Mouse (Mus musculus): Measurements from ENCODE around the gene Gng12. TPM values are rescaled to one million over a fixed set of nuclear protein-coding genes. Genes with fewer than 3 reads are reported as not detected.
A peak's percentile ranks its signal among the peaks of the same experiment; 100 is the strongest.

Gng12 gene
- polyA plus RNA-seq, 1 experiment from 2014 or later = 27.8 TPM

DNA sequence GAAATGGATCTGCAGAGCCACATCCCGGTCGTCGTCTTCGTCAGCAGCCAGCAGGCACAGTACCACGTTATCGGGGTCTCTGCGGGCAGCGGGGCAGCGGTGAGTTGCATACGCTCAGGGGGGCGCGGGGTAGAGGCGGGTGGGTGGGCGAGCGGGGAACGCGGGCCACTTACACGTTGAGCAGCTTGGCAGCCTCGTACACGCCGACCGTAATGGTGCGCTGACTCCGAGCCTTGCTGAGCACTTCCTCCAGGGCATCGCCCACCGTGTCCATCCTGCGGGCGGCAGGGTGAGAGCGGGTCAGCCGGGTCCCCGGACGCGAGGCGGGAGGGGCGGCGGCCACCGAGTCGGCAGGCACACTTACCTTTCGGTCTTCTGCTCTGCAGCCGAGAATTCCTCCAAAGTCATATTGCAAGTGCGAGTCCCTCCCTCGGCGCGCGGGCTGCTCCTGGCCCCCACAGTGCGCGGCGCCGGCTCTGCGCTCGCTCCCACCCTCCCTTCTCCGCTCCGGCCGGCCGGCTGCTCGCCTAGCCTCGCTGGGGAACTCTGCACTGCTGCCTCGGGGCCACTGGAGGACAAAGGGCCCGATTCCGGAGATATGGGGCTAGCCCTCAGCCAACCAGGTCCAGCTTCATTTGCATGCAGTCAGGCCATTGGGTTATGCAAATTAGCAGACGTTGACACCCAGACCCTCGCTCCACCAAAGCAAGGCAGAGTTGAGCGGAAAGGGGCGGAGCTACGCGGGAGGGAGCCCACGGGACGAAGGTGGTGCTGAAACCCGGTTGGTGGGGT, 140.8 kb downstream of the Gng12 start, which contains the start of gene Gadd45a:
Gene Gadd45a (minus strand): TSS at position 621 of the 792 bp plus-strand sequence.
- Histone ChIP-seq H3K4me3 (ENCODE audit: low read depth, low read length) (peak within 1 kb of the TSS; percentile 76), H3K4me2 (ENCODE audit: low read length) (peak within 1 kb of the TSS; percentile 78)
- 0% methylated on average over 66 of the region's 69 CpGs for WGBS

DNA sequence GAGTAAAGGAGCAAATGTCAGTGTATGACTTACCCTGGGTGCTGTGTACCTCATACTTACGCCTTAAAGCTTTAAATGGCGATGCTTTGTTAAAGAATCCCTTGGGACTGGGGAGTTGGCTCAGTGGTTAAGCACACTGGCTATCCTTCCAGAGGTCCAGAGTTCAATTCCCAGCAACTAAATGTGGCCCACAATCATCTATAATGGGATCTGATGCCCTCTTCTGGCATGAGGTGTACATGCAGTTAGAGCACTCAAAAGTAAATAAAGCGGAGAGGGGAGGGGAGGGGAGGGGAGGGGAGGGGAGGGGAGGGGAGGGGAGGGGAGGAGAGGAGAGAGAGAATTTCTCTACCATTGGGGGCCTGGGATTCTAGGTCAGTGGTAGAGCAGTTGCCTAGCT, 142.8 kb downstream of the Gng12 start:
- DNase-seq (ENCODE audit: low spot score) (no peak), ATAC-seq (no peak)
- H3K9ac ChIP-seq (ENCODE audit: low read length) = no peak overlapping the region
- H3K36me3 ChIP-seq (ENCODE audit: control insufficient read depth, insufficient read depth, low read length) = no peaks in the 10 kb centered on the region
- H3K4me3 ChIP-seq (ENCODE audit: low read depth, low read length) = no peak overlapping the region
- WGBS = 95% methylated on average over 2 of the region's 3 CpGs
- H3K4me1 ChIP-seq (ENCODE audit: control insufficient read depth, insufficient read depth, low read length) = peaks cover 9% of the 10 kb centered on the region; the same call in 1 of the 2 replicates
- no peak overlapping the region for H3K4me2 ChIP-seq (ENCODE audit: low read length)
- H3K27me3 ChIP-seq (replicated peaks; ENCODE audit: control insufficient read depth, insufficient read depth, low read length) = no peaks in the 10 kb centered on the region
- H3K27ac ChIP-seq (ENCODE audit: low read depth, low read length) = no peak overlapping the region
- H3K9me3 ChIP-seq (replicated peaks; ENCODE audit: control insufficient read depth, low read length) = no peaks in the 10 kb centered on the region

More for the DNA sequence above, 140.8 kb downstream of the Gng12 start, which contains the start of gene Gadd45a:
- ATAC-seq (peak; percentile 97), DNase-seq (ENCODE audit: low spot score) (peak; percentile 97)
- H3K9me3 ChIP-seq (replicated peaks; ENCODE audit: control insufficient read depth, low read length) = no peaks in the 10 kb centered on the region
- no peaks in the 10 kb centered on the region for H3K36me3 ChIP-seq (ENCODE audit: control insufficient read depth, insufficient read depth, low read length)
- H3K27me3 ChIP-seq (replicated peaks; ENCODE audit: control insufficient read depth, insufficient read depth, low read length) = no peaks in the 10 kb centered on the region
- H3K27ac ChIP-seq (ENCODE audit: low read depth, low read length) = peak within 1 kb of the TSS; percentile 83
- H3K4me1 ChIP-seq (ENCODE audit: control insufficient read depth, insufficient read depth, low read length) = peaks cover 9% of the 10 kb centered on the region; the same call in 1 of the 2 replicates
- H3K9ac ChIP-seq (ENCODE audit: low read length) = peak within 1 kb of the TSS; percentile 82

DNA sequence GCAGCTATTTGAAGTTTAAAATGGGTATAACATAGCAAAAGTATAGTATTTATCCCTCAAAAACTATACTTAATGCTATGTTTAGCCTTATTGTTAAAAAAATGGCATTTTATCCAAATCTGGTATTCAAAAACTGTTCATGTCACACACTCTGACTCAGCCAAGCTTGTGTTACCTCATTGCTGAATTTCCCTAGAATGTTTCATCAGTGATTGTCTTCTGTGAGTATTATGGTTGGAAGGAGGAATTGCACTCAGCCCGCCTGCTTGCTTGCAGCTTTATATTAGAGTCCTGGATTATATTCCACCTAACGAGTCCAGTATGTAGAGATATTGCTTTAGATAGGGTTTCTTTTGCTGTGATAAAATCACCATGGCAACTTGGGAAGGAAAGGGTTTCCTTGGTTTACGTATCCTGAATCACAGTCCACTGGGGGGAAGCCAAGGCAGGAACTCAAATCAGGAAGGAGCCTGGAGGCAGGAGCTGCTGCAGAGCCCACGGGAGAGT, 144.8 kb downstream of the Gng12 start:
- Histone ChIP-seq H3K4me1 (ENCODE audit: control insufficient read depth, insufficient read depth, low read length) (0 out of 2 replicates have a peak, but pooled peaks cover under 1% of the 10 kb centered on the region), H3K9me3 (replicated peaks; ENCODE audit: control insufficient read depth, low read length) (no peaks in the 10 kb centered on the region), H3K36me3 (ENCODE audit: control insufficient read depth, insufficient read depth, low read length) (no peaks in the 10 kb centered on the region), H3K9ac (ENCODE audit: low read length) (no peak overlapping the region), H3K4me2 (ENCODE audit: low read length) (no peak overlapping the region), H3K27ac (ENCODE audit: low read depth, low read length) (no peak overlapping the region), H3K27me3 (replicated peaks; ENCODE audit: control insufficient read depth, insufficient read depth, low read length) (no peaks in the 10 kb centered on the region), H3K4me3 (ENCODE audit: low read depth, low read length) (no peak overlapping the region)
- DNase-seq (ENCODE audit: low spot score) (no peak), ATAC-seq (no peak)
- whole genome bisulfite sequencing = 52% methylated on average over 4 of the region's 4 CpGs

DNA sequence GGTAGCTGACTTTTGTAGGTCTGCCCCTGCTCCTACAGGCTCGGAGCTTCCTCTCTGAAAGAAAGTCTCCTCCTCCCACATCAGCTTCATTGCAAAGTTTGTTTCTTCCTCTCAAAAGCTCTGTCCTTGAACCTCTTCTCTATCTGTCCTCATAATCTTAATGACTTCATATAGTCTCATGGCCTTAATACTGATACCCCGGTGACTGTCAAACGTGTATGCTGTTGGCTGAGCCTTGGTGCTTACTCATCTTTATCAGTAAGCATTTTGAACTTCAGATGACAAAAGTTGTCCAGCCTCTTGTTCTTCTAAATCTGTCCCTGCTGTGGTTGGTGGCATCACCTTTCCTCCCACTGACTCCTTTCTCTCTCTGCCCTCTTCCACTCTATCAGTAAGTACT, 149.2 kb downstream of the Gng12 start:
- peaks cover 9% of the 10 kb centered on the region; the same call in 1 of the 2 replicates for H3K4me1 ChIP-seq (ENCODE audit: control insufficient read depth, insufficient read depth, low read length)
- ATAC-seq (no peak), DNase-seq (ENCODE audit: low spot score) (no peak)
- H3K36me3 ChIP-seq (ENCODE audit: control insufficient read depth, insufficient read depth, low read length) = no peaks in the 10 kb centered on the region
- 93% methylated on average over 3 of the region's 3 CpGs for WGBS
- H3K4me3 ChIP-seq (ENCODE audit: low read depth, low read length) = no peak overlapping the region
- H3K9ac ChIP-seq (ENCODE audit: low read length) = no peak overlapping the region
- H3K4me2 ChIP-seq (ENCODE audit: low read length) = no peak overlapping the region
- H3K27me3 ChIP-seq (replicated peaks; ENCODE audit: control insufficient read depth, insufficient read depth, low read length) = no peaks in the 10 kb centered on the region
- H3K9me3 ChIP-seq (replicated peaks; ENCODE audit: control insufficient read depth, low read length) = no peaks in the 10 kb centered on the region
- no peak overlapping the region for H3K27ac ChIP-seq (ENCODE audit: low read depth, low read length)

DNA sequence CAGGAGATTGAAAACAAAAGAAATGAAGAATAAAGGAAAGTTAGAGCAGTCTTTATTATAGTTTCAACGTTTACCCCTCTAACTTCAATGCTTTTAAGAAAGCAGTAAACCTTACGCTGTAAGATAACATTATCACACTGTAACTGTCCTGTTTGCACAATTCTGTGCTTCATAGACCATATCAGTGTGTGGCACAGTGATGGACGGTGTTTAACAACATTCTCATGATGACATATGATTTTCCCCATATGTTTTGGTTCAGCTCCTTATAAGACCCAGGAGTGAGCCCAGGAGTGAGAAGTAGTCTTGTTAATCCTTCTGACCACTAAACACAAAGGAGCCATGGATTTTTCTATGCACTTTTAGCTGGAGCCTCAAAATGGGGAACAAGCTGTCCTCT, 150.7 kb downstream of the Gng12 start:
- no peak for ATAC-seq
- Histone ChIP-seq H3K4me3 (ENCODE audit: low read depth, low read length) (no peak overlapping the region), H3K27me3 (replicated peaks; ENCODE audit: control insufficient read depth, insufficient read depth, low read length) (no peaks in the 10 kb centered on the region), H3K27ac (ENCODE audit: low read depth, low read length) (no peak overlapping the region), H3K36me3 (ENCODE audit: control insufficient read depth, insufficient read depth, low read length) (no peaks in the 10 kb centered on the region), H3K4me1 (ENCODE audit: control insufficient read depth, insufficient read depth, low read length) (peaks cover 9% of the 10 kb centered on the region; the same call in 1 of the 2 replicates), H3K9ac (ENCODE audit: low read length) (no peak overlapping the region), H3K4me2 (ENCODE audit: low read length) (no peak overlapping the region), H3K9me3 (replicated peaks; ENCODE audit: control insufficient read depth, low read length) (no peaks in the 10 kb centered on the region)
- no peak for DNase-seq (ENCODE audit: low spot score)
- 89% methylated on average over 3 of the region's 3 CpGs for WGBS

DNA sequence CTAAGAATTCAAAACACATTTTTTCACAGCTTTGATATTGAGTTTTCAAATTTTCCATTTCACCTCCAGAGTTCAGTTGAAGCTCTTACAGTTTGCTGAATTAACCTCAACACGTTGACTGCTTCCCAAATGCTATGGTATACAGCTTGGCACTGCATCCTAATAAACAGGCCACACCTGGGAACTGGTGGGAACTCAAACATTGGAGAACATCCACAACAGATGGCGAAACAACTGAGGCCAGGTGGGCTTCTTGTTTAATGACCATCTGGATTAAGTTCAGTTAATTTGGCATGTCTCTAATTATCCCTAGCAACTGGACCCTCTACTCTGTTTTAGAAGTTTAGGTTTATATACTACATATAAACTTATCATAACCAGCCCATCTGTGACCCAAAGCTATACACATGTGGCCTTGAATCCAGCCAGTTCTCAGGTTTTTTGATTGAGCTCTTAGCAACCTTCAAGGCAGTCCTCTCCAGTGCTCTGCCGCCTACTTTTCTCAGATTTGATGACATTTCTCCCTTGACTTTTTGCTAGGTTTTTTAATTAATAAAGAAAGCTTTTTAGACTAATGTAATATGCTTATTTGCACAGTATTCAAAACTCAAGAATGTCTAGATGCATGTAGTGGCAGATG, 152.0 kb downstream of the Gng12 start:
- 57% methylated on average over 3 of the region's 3 CpGs for WGBS
- Histone ChIP-seq H3K4me2 (ENCODE audit: low read length) (no peak overlapping the region), H3K27ac (ENCODE audit: low read depth, low read length) (no peak overlapping the region), H3K4me1 (ENCODE audit: control insufficient read depth, insufficient read depth, low read length) (peaks cover 9% of the 10 kb centered on the region; the same call in 1 of the 2 replicates), H3K9me3 (replicated peaks; ENCODE audit: control insufficient read depth, low read length) (no peaks in the 10 kb centered on the region), H3K36me3 (ENCODE audit: control insufficient read depth, insufficient read depth, low read length) (no peaks in the 10 kb centered on the region), H3K4me3 (ENCODE audit: low read depth, low read length) (no peak overlapping the region), H3K9ac (ENCODE audit: low read length) (no peak overlapping the region), H3K27me3 (replicated peaks; ENCODE audit: control insufficient read depth, insufficient read depth, low read length) (no peaks in the 10 kb centered on the region)
- ATAC-seq (peak; percentile 72), DNase-seq (ENCODE audit: low spot score) (peak; percentile 66)

DNA sequence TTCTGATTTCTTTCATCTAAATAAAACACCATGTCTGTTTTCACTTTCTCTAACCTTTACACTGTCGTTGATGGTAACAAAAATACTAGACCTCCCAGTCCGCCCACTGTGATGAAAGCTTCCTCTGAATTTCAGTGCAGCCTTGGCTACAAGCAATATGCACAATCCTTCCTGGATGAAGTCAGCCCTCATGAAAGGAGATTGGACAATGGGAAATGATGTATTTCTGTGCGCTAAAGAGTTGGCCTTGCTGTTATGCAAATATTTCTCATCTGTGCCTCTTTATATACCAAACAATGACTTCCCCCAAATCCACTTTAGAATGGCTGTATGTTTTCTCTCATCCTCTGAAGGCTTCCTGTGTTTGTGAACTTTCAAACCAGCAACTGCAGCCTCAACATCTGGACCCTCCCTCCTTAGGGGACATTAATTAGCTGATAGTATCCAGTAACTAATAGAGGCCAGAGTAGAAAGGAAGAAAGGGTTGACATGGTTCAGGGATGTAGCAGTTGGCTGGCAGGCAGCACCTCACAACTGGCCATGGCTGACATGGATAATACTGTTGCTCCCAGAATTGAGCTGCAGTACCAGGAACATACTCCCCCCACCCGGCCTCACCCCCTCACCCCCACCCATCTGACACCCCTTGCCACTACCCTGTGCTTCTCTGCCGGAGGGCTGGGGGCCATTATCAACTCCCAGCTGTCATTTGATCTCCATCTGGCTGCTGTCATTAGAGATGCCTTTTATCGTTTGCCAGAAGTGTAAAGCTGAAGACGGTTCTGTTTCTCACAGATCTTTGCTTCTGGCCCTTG, 152.9 kb downstream of the Gng12 start:
- ATAC-seq = peak; percentile 83
- peaks cover 9% of the 10 kb centered on the region; the same call in 1 of the 2 replicates for H3K4me1 ChIP-seq (ENCODE audit: control insufficient read depth, insufficient read depth, low read length)
- H3K9ac ChIP-seq (ENCODE audit: low read length) = no peak overlapping the region
- no peaks in the 10 kb centered on the region for H3K9me3 ChIP-seq (replicated peaks; ENCODE audit: control insufficient read depth, low read length)
- H3K4me3 ChIP-seq (ENCODE audit: low read depth, low read length) = no peak overlapping the region
- H3K27me3 ChIP-seq (replicated peaks; ENCODE audit: control insufficient read depth, insufficient read depth, low read length) = no peaks in the 10 kb centered on the region
- no peak overlapping the region for H3K4me2 ChIP-seq (ENCODE audit: low read length)
- no peak overlapping the region for H3K27ac ChIP-seq (ENCODE audit: low read depth, low read length)
- DNase-seq (ENCODE audit: low spot score) = peak; percentile 67
- no peaks in the 10 kb centered on the region for H3K36me3 ChIP-seq (ENCODE audit: control insufficient read depth, insufficient read depth, low read length)
- WGBS = 32% methylated on average over 7 of the region's 7 CpGs

DNA sequence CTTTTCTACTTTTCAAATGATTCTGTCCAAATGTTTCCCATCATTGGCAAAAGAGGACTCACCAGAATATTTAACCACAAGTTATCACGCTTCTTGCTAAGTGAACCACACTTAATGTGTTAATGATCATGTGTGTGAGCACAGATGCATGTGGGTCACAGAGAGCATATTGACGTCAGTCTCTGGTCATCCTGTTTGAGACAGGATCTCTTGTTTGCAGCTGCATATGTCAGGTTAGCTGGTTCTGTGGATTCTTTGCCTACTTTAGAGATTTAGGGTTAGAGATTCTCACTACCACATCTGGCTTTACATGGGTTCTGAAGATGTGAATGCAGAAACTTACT, 153.5 kb downstream of the Gng12 start:
- no peak overlapping the region for H3K27ac ChIP-seq (ENCODE audit: low read depth, low read length)
- H3K36me3 ChIP-seq (ENCODE audit: control insufficient read depth, insufficient read depth, low read length) = no peaks in the 10 kb centered on the region
- H3K9ac ChIP-seq (ENCODE audit: low read length) = no peak overlapping the region
- 41% methylated on average over 2 of the region's 2 CpGs for WGBS
- no peak overlapping the region for H3K4me2 ChIP-seq (ENCODE audit: low read length)
- no peaks in the 10 kb centered on the region for H3K9me3 ChIP-seq (replicated peaks; ENCODE audit: control insufficient read depth, low read length)
- H3K4me3 ChIP-seq (ENCODE audit: low read depth, low read length) = no peak overlapping the region
- no peaks in the 10 kb centered on the region for H3K27me3 ChIP-seq (replicated peaks; ENCODE audit: control insufficient read depth, insufficient read depth, low read length)
- H3K4me1 ChIP-seq (ENCODE audit: control insufficient read depth, insufficient read depth, low read length) = peaks cover 9% of the 10 kb centered on the region; the same call in 1 of the 2 replicates
- no peak for DNase-seq (ENCODE audit: low spot score)
- ATAC-seq = peak; percentile 51; the same call in 1 of the 2 replicates
